Mouse (Mus musculus) forebrain, postnatal 0 days (tissue): ENCODE results near the gene Plscr5. TPM values are rescaled to one million over a fixed set of nuclear protein-coding genes. Genes with fewer than 3 reads are reported as not detected.

Experiments
- ATAC-seq: fragments of 200-750 bp; cut with Nextera tagmentation; 2 replicates; pipeline ENCODE4 v1.8.0; 2017; ENCODE audit warnings: mild to moderate bottlenecking, moderate library complexity
- DNase-seq: peaks from one replicate; pipeline ENCODE4 v3.0.0-alpha.2; 2015
- H3K27ac ChIP-seq: fragments of 300-500 bp; sonication (generic); 2 replicates; pipeline ENCODE4 v1.5.1; 2014; ENCODE audit warnings: low read depth, mild to moderate bottlenecking, antibody characterized with exemption, low read length, moderate library complexity, mixed read lengths
- H3K27me3 ChIP-seq: fragments of 300-500 bp; sonication (generic); 2 replicates; pipeline ENCODE4 v1.6.1; 2014; ENCODE audit warnings: mild to moderate bottlenecking, low read length, mixed read lengths; ENCODE audit not compliant: insufficient read depth
- H3K36me3 ChIP-seq: fragments of 300-500 bp; sonication (generic); 2 replicates; pipeline ENCODE4 v1.6.1; 2014; ENCODE audit warnings: mild to moderate bottlenecking, moderate library complexity; ENCODE audit not compliant: insufficient read depth
- H3K4me1 ChIP-seq: fragments of 300-500 bp; sonication (generic); 2 replicates; pipeline ENCODE4 v1.6.1; 2014; ENCODE audit warnings: antibody characterized with exemption; ENCODE audit not compliant: insufficient read depth
- H3K4me2 ChIP-seq: fragments of 300-500 bp; sonication (generic); 2 replicates; pipeline ENCODE4 v1.6.1; 2014; ENCODE audit warnings: low read depth, mild to moderate bottlenecking, moderate library complexity
- H3K4me3 ChIP-seq: fragments of 300-500 bp; sonication (generic); 2 replicates; pipeline ENCODE4 v1.5.1; 2014; ENCODE audit warnings: low read depth, low read length, mixed read lengths
- H3K9ac ChIP-seq: fragments of 300-500 bp; sonication (generic); 2 replicates; pipeline ENCODE4 v1.6.1; 2014; ENCODE audit warnings: mild to moderate bottlenecking
- H3K9me3 ChIP-seq: fragments of 300-500 bp; sonication (generic); 2 replicates; pipeline ENCODE4 v1.6.1; 2016; ENCODE audit warnings: low read length
- CTCF ChIP-seq: sonication (generic); IDR thresholded peaks from 2 replicates; pipeline ENCODE4 v1.5.1; 2016; ENCODE audit warnings: antibody characterized with exemption, control low read depth, low read depth
- WGBS: fragments of 180-500 bp; shearing (Covaris S2); extraction: QIAGEN DNeasy Blood & Tissue Kit; methylation state at CpG from one replicate; pipeline ENCODE4 v1.1.7; 2014; 5-methylcytosine and 5-hydroxymethylcytosine counted together
- polyA plus RNA-seq: library from polyadenylated mRNA; unstranded; fragments of >200 nt; fragmentation: Nextera tagmentation; extraction: Ambion mirVana; gene quantifications from 2 replicates; pipeline ENCODE4 v1.2.1, GENCODE M21; 2015
- total RNA-seq: library from RNA; depleted of rRNA; stranded (reverse); fragments of >200 nt; gene quantifications from 2 replicates; pipeline ENCODE4 v1.2.3, GENCODE M21; 2014; rRNA removed

Plscr5 gene
- total and polyA plus RNA-seq, 2 experiments from 2014 or later, result 0.24 to 0.68 TPM

GRCm38 (mm10) chr9:92249987-92250772 lies 57.4 kb downstream of the Plscr5 start:
- 0 out of 2 replicates have a peak overlapping the region, but pooled peaks have one; percentile 10 for H3K27ac ChIP-seq
- H3K27me3 ChIP-seq, result no peaks in the 10 kb centered on the region
- no peaks in the 10 kb centered on the region for H3K4me1 ChIP-seq
- peak overlapping the region; percentile 92 for H3K4me2 ChIP-seq
- ATAC-seq (peak; percentile 92), DNase-seq (peak; percentile 59)
- H3K4me3 ChIP-seq, result peak overlapping the region; percentile 53
- H3K9ac ChIP-seq, result peak overlapping the region; percentile 54
- whole genome bisulfite sequencing, result under 1% methylated on average over 40 of the region's 40 CpGs
- H3K36me3 ChIP-seq, result no peaks in the 10 kb centered on the region
- no peaks in the 10 kb centered on the region for H3K9me3 ChIP-seq
- no peak for TF ChIP-seq CTCF

- ATAC-seq (no peak), DNase-seq (no peak)
- WGBS, result 53% methylated on average over 5 of the region's 5 CpGs
These were observed 60.0 kb downstream of the Plscr5 start for GRCm38 (mm10) chr9:92252718-92253117.

GRCm38 (mm10) chr9:92253585-92254321 lies 61.0 kb downstream of the Plscr5 start:
- H3K4me3 ChIP-seq, result no peak overlapping the region
- no peaks in the 10 kb centered on the region for H3K9me3 ChIP-seq
- no peak overlapping the region for H3K4me2 ChIP-seq
- no peak for DNase-seq
- ATAC-seq, result no peak
- no peaks in the 10 kb centered on the region for H3K27me3 ChIP-seq
- WGBS, result 93% methylated on average over 10 of the region's 10 CpGs
- no peaks in the 10 kb centered on the region for H3K4me1 ChIP-seq
- no peak for TF ChIP-seq CTCF
- H3K36me3 ChIP-seq, result no peaks in the 10 kb centered on the region
- H3K9ac ChIP-seq, result no peak overlapping the region
- H3K27ac ChIP-seq, result no peak overlapping the region

More at GRCm38 (mm10) chr9:92252718-92253117, 60.0 kb downstream of the Plscr5 start:
- no peak overlapping the region for H3K9ac ChIP-seq
- no peaks in the 10 kb centered on the region for H3K36me3 ChIP-seq
- no peaks in the 10 kb centered on the region for H3K27me3 ChIP-seq
- H3K27ac ChIP-seq, result no peak overlapping the region
- H3K4me3 ChIP-seq, result no peak overlapping the region
- TF ChIP-seq CTCF, result no peak
- H3K4me1 ChIP-seq, result no peaks in the 10 kb centered on the region
- no peaks in the 10 kb centered on the region for H3K9me3 ChIP-seq
- H3K4me2 ChIP-seq, result no peak overlapping the region

Other genes starting within 250 kb of the Plscr5 start
- 5.1 and 6.9 TPM in 2 replicates for gene Plscr1, start 56.8 kb downstream of the Plscr5 start, total RNA-seq
- 5.0 and 6.1 TPM in 2 replicates for gene Plscr1, start 56.8 kb downstream of the Plscr5 start, polyA plus RNA-seq
- 1.7 and 2.7 TPM in 2 replicates for gene Plscr2, start 82.7 kb downstream of the Plscr5 start, total RNA-seq
- gene Plscr2, start 82.7 kb downstream of the Plscr5 start, polyA plus RNA-seq, result 2.0 and 2.1 TPM in 2 replicates
- not detected in 2 replicates for gene 1700057G04Rik, start 116.4 kb downstream of the Plscr5 start, total RNA-seq
- not detected in 2 replicates for gene 1700057G04Rik, start 116.4 kb downstream of the Plscr5 start, polyA plus RNA-seq